Mouse (Mus musculus) v-Abl transformed pro-B cells (cell line): ENCODE results near the gene Mast3.

ENCODE experiments used
- in situ Hi-C, 2 experiments: fragments of 400-800 bp; cut with MboI; formaldehyde crosslinking; loops; one replicate each; pipeline ENCODE4 v1.15.1; 2025; ENCODE audit not compliant: unreplicated experiment in 2 of 2

Mast3 gene

GRCm38 (mm10) chr8:70765838-70766570, 38.9 kb downstream of the Mast3 start:
- in situ Hi-C loops = loop anchor here (5.0 kb wide), 2 partner anchors 36 to 76 kb away; no protein-coding TSS in a partner anchor

- in situ Hi-C loops = loop anchor here (5.0 kb wide), 2 partner anchors 37 to 77 kb away; no protein-coding TSS in a partner anchor
Observed at GRCm38 (mm10) chr8:70765329-70765728, 39.5 kb downstream of the Mast3 start.

GRCm38 (mm10) chr8:70764676-70765075, 40.2 kb downstream of the Mast3 start:
- in situ Hi-C loops = loop anchor here (5.0 kb wide), 2 partner anchors 38 to 78 kb away; no protein-coding TSS in a partner anchor

GRCm38 (mm10) chr8:70764026-70764425, 40.8 kb downstream of the Mast3 start:
- in situ Hi-C loops = no loop called here

GRCm38 (mm10) chr8:70763354-70763753, 41.5 kb downstream of the Mast3 start:
- in situ Hi-C loops = no loop called here

GRCm38 (mm10) chr8:70762118-70762517, 42.7 kb downstream of the Mast3 start:
- in situ Hi-C loops = no loop called here

- in situ Hi-C loops = no loop called here
Observed at GRCm38 (mm10) chr8:70760775-70761406, 44.0 kb downstream of the Mast3 start, which contains the start of gene Mpv17l2. TSS of gene Mpv17l2 (minus strand) at chr8:70760946.

- in situ Hi-C loops = no loop called here
Observed at GRCm38 (mm10) chr8:70760350-70760749, 44.5 kb downstream of the Mast3 start.

GRCm38 (mm10) chr8:70758616-70759561, 46.0 kb downstream of the Mast3 start:
- in situ Hi-C loops = loop anchor here in 1 of 2 experiments (5.0 kb wide), 1 partner anchor 37 kb away; the partner anchor contains the start of gene Pde4c

- in situ Hi-C loops = loop anchor here in 1 of 2 experiments (5.0 kb wide), 1 partner anchor 36 kb away; the partner anchor contains the start of gene Pde4c
Observed at GRCm38 (mm10) chr8:70758308-70758615, 46.6 kb downstream of the Mast3 start.

- in situ Hi-C loops = loop anchor here in 1 of 2 experiments (5.0 kb wide), 1 partner anchor 35 kb away; the partner anchor contains the start of gene Pde4c
Observed at GRCm38 (mm10) chr8:70757523-70758307, 47.1 kb downstream of the Mast3 start.

- in situ Hi-C loops = loop anchor here in 1 of 2 experiments (5.0 kb wide), 1 partner anchor 34 kb away; the partner anchor contains the start of gene Pde4c
Observed at GRCm38 (mm10) chr8:70756476-70757040, 48.3 kb downstream of the Mast3 start.

GRCm38 (mm10) chr8:70755661-70756475, 49.0 kb downstream of the Mast3 start:
- in situ Hi-C loops = loop anchor here in 1 of 2 experiments (5.0 kb wide), 1 partner anchor 34 kb away; the partner anchor contains the start of gene Pde4c

- in situ Hi-C loops = loop anchor here (5.0 kb wide), 3 partner anchors 33 to 83 kb away; partner anchors contain the start of genes Gm3336 (in 1 of the 2), Lsm4 (in 1 of the 2) and Pde4c (in 1 of the 2)
Observed at GRCm38 (mm10) chr8:70754871-70755660, 49.8 kb downstream of the Mast3 start.

- in situ Hi-C loops = loop anchor here in 1 of 2 experiments (5.0 kb wide), 2 partner anchors 37 to 82 kb away; partner anchors contain the start of genes Gm3336 and Lsm4
Observed at GRCm38 (mm10) chr8:70754043-70754870, 50.6 kb downstream of the Mast3 start, which contains the start of gene Rab3a. TSS of gene Rab3a (plus strand) at chr8:70754679.

GRCm38 (mm10) chr8:70753151-70753550, 51.7 kb downstream of the Mast3 start:
- in situ Hi-C loops = loop anchor here in 1 of 2 experiments (5.0 kb wide), 2 partner anchors 36 to 81 kb away; partner anchors contain the start of genes Gm3336 and Lsm4
